Mouse (Mus musculus): Measurements from ENCODE around the gene Pcnt.

DNA sequence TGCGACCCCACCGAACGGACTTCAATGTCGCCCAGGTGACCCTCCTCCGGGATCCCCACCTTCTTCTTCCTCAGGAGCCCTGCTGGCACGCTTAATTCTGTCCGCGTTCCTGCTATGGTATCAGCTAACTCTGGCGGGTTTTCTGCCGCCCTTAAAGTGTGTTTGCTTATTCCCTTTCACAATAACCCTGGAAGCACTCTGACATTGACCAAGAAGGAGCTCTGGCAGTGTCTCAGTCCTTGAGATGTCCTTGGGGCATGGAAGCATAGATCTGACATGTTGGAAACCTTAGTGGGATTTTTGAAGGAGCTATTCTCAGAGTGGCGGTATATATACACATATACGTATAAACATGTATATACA is 97.1 kb downstream of the Pcnt start:
- TF ChIP-seq CTCF (IDR thresholded peaks at IDR 0.05; ENCODE audit: borderline replicate concordance, insufficient read depth, low read depth, low read length) (no peak), POLR2A (IDR thresholded peaks at IDR 0.05; ENCODE audit: borderline replicate concordance, insufficient read depth, low read length) (no peak)
